Comparison of ENCODE assay signal across 25 mouse cellular contexts in genomic region chrX:41657791-41658190, GRCm38 (mm10).
"Had no signal": no experiment of that assay in that cellular context is flagged by ENCODE, and none has a peak within 500 bp of the region (broad histone marks: within the 10 kb centered on the region; RNA-seq: fewer than 3 reads in every experiment).

No protein-coding gene starts in this region.

- H3K4me1 ChIP-seq: heart, embryonic 10.5 days; heart, embryonic 12.5 days; hindbrain, embryonic 10.5 days; hindbrain, embryonic 12.5 days; kidney, embryonic 15.5 days; limb, embryonic 13.5 days; limb, embryonic 15.5 days; liver, embryonic 12.5 days had no signal

- H3K4me3 ChIP-seq: gastrocnemius, adult 2 months; heart, embryonic 10.5 days; heart, embryonic 12.5 days; hindbrain, embryonic 10.5 days; hindbrain, embryonic 12.5 days; kidney, embryonic 15.5 days; limb, embryonic 13.5 days; limb, embryonic 15.5 days; liver, embryonic 12.5 days had no signal

- H3K36me3 ChIP-seq: heart, embryonic 10.5 days; heart, embryonic 12.5 days; hindbrain, embryonic 10.5 days; hindbrain, embryonic 12.5 days; kidney, embryonic 15.5 days; limb, embryonic 13.5 days; limb, embryonic 15.5 days; liver, embryonic 12.5 days had no signal

- H3K27ac ChIP-seq: gastrocnemius, adult 2 months; heart, embryonic 10.5 days; hindbrain, embryonic 10.5 days; hindbrain, embryonic 12.5 days; hindbrain, embryonic 14.5 days; hindbrain, postnatal 0 days; kidney, embryonic 15.5 days; kidney, postnatal 0 days; limb, embryonic 13.5 days; limb, embryonic 15.5 days; liver, embryonic 12.5 days; liver, embryonic 14.5 days had no signal

- H3K27me3 ChIP-seq: heart, embryonic 12.5 days; hindbrain, embryonic 12.5 days; kidney, embryonic 15.5 days; limb, embryonic 13.5 days; limb, embryonic 15.5 days; liver, embryonic 12.5 days had no signal

- DNase-seq: gastrocnemius, adult 2 months; gastrocnemius, postnatal 10 days; gastrocnemius, postnatal 25 days; heart, adult 18-20 months; heart, postnatal 10 days; heart, postnatal 4 days; kidney, adult 18-20 months; kidney, adult 9 months; kidney, postnatal 14 days; kidney, postnatal 36 days; layer of hippocampus, adult 9-11 months; layer of hippocampus, postnatal 36 days; left cerebral cortex, postnatal 4 days had no signal
